Mouse (Mus musculus) ES-Bruce4 (cell line): ENCODE data around the gene Tlk1. TPM values are rescaled to one million over a fixed set of nuclear protein-coding genes. Genes with fewer than 3 reads are reported as not detected.

Experiments
- H3K27ac ChIP-seq: 2 replicates; pipeline ENCODE4 v1.5.1; 2012; ENCODE audit warnings: low read length, inconsistent platforms; ENCODE audit not compliant: insufficient read depth
- H3K27me3 ChIP-seq: 2 replicates; pipeline ENCODE4 v1.6.1; 2012; ENCODE audit warnings: mild to moderate bottlenecking, low read length, inconsistent platforms; ENCODE audit not compliant: control insufficient read depth, poor library complexity, insufficient read depth, severe bottlenecking
- H3K36me3 ChIP-seq: 2 replicates; pipeline ENCODE4 v1.6.1; 2012; ENCODE audit warnings: inconsistent platforms, mild to moderate bottlenecking, low read length, moderate library complexity; ENCODE audit not compliant: control insufficient read depth, poor library complexity, insufficient read depth, severe bottlenecking
- H3K4me1 ChIP-seq: one replicate; pipeline ENCODE4 v1.8.1; 2011; ENCODE audit warnings: low read length; ENCODE audit not compliant: control insufficient read depth, insufficient read depth
- H3K4me3 ChIP-seq: 2 replicates; pipeline ENCODE4 v1.5.1; 2011; ENCODE audit warnings: low read depth, mild to moderate bottlenecking, low read length
- H3K9ac ChIP-seq: 2 replicates; pipeline ENCODE4 v1.6.1; 2012; ENCODE audit warnings: low read depth, mild to moderate bottlenecking, inconsistent platforms; ENCODE audit not compliant: poor library complexity, severe bottlenecking
- H3K9me3 ChIP-seq: replicated peaks from 2 replicates; pipeline ENCODE4 v1.6.1; 2012; ENCODE audit warnings: mild to moderate bottlenecking, low read length, inconsistent platforms; ENCODE audit not compliant: control insufficient read depth, poor library complexity, insufficient read depth, severe bottlenecking
- CTCF ChIP-seq: IDR thresholded peaks from one replicate; pipeline ENCODE4 v1.8.1; 2011; ENCODE audit warnings: low read depth, low read length
- EP300 ChIP-seq: IDR thresholded peaks from 2 replicates; pipeline ENCODE4 v1.6.1; 2011; ENCODE audit warnings: low read depth, low read length; ENCODE audit not compliant: insufficient read depth
- POLR2A ChIP-seq: IDR thresholded peaks from one replicate; pipeline ENCODE4 v1.8.1; 2011; ENCODE audit warnings: low read length; ENCODE audit not compliant: insufficient read depth
- polyA plus RNA-seq: library from polyadenylated mRNA; stranded (reverse); fragments of >200 nt; gene quantifications from 2 replicates; pipeline ENCODE4 v1.2.4, GENCODE M21; 2011; ENCODE audit warnings: low read depth; ENCODE audit not compliant: missing spikeins, insufficient read depth, insufficient read length

Gene Tlk1
- polyA plus RNA-seq, 1 experiment = 83.4 TPM

GRCm38 (mm10) chr2:70838536-70839216, 13.1 kb upstream of the Tlk1 start:
- Histone ChIP-seq H3K9ac (no peak overlapping the region), H3K4me1 (no peaks in the 10 kb centered on the region), H3K4me3 (no peak overlapping the region), H3K27me3 (no peaks in the 10 kb centered on the region; the same call in 1 of the 2 replicates), H3K36me3 (no peaks in the 10 kb centered on the region), H3K9me3 (no peaks in the 10 kb centered on the region), H3K27ac (no peak overlapping the region)
- no peak for TF ChIP-seq EP300
- TF ChIP-seq POLR2A = no peak
- no peak for TF ChIP-seq CTCF

- TF ChIP-seq POLR2A = no peak
- H3K27ac ChIP-seq = no peak overlapping the region
- H3K9ac ChIP-seq = no peak overlapping the region
- no peaks in the 10 kb centered on the region for H3K36me3 ChIP-seq
- no peaks in the 10 kb centered on the region for H3K9me3 ChIP-seq
- H3K27me3 ChIP-seq = no peaks in the 10 kb centered on the region
- no peak overlapping the region for H3K4me3 ChIP-seq
- no peaks in the 10 kb centered on the region for H3K4me1 ChIP-seq
Measured at GRCm38 (mm10) chr2:70836306-70836651, 10.8 kb upstream of the Tlk1 start.

- Histone ChIP-seq H3K4me1 (peaks cover 2% of the 10 kb centered on the region), H3K36me3 (no peaks in the 10 kb centered on the region), H3K27ac (no peak overlapping the region), H3K4me3 (no peak overlapping the region), H3K9me3 (no peaks in the 10 kb centered on the region), H3K27me3 (no peaks in the 10 kb centered on the region), H3K9ac (no peak overlapping the region)
- TF ChIP-seq CTCF (no peak), EP300 (no peak), POLR2A (no peak)
Measured at GRCm38 (mm10) chr2:70835641-70836305, 10.2 kb upstream of the Tlk1 start.

GRCm38 (mm10) chr2:70835209-70835608, 9.7 kb upstream of the Tlk1 start:
- H3K4me3 ChIP-seq = no peak overlapping the region
- no peaks in the 10 kb centered on the region for H3K36me3 ChIP-seq
- H3K27me3 ChIP-seq = no peaks in the 10 kb centered on the region
- no peak for TF ChIP-seq CTCF
- no peaks in the 10 kb centered on the region for H3K9me3 ChIP-seq
- no peak overlapping the region for H3K27ac ChIP-seq
- peaks cover 2% of the 10 kb centered on the region for H3K4me1 ChIP-seq
- no peak overlapping the region for H3K9ac ChIP-seq

GRCm38 (mm10) chr2:70833261-70833660, 7.7 kb upstream of the Tlk1 start:
- peaks cover 2% of the 10 kb centered on the region for H3K4me1 ChIP-seq
- no peaks in the 10 kb centered on the region for H3K27me3 ChIP-seq
- TF ChIP-seq CTCF (no peak), POLR2A (no peak), EP300 (no peak)
- no peak overlapping the region for H3K9ac ChIP-seq
- no peaks in the 10 kb centered on the region for H3K36me3 ChIP-seq
- no peak overlapping the region for H3K4me3 ChIP-seq
- H3K27ac ChIP-seq = no peak overlapping the region
- H3K9me3 ChIP-seq = no peaks in the 10 kb centered on the region

GRCm38 (mm10) chr2:70831709-70832350, 6.3 kb upstream of the Tlk1 start:
- TF ChIP-seq CTCF = no peak
- TF ChIP-seq EP300 = no peak
- TF ChIP-seq POLR2A = no peak
- no peak overlapping the region for H3K27ac ChIP-seq
- no peaks in the 10 kb centered on the region for H3K36me3 ChIP-seq
- no peak overlapping the region for H3K9ac ChIP-seq
- no peaks in the 10 kb centered on the region for H3K9me3 ChIP-seq
- H3K4me1 ChIP-seq = peaks cover 2% of the 10 kb centered on the region
- H3K27me3 ChIP-seq = no peaks in the 10 kb centered on the region
- H3K4me3 ChIP-seq = no peak overlapping the region
